Mouse (Mus musculus) left cerebral cortex, adult 8-10 months (tissue): ENCODE measurements around the gene Fabp2. TPM values are rescaled to one million over a fixed set of nuclear protein-coding genes. Genes with fewer than 3 reads are reported as not detected.
"Not testable (repeated sequence)": the region's sequence is repeated elsewhere in the genome, so short reads cannot be mapped to it uniquely, and the experiment has no call there.

Source experiments
- DNase-seq, 2 experiments: peaks; one replicate each; pipeline ENCODE4 v3.0.0; 2022; ENCODE audit warnings: low spot score in 2 of 2
- total RNA-seq, 4 experiments: library from RNA; stranded (reverse); gene quantifications; 2 replicates each; pipeline ENCODE4 v1.2.4; 2022

The Fabp2 gene
- total RNA-seq, 4 experiments from 2014 or later: not detected

DNA sequence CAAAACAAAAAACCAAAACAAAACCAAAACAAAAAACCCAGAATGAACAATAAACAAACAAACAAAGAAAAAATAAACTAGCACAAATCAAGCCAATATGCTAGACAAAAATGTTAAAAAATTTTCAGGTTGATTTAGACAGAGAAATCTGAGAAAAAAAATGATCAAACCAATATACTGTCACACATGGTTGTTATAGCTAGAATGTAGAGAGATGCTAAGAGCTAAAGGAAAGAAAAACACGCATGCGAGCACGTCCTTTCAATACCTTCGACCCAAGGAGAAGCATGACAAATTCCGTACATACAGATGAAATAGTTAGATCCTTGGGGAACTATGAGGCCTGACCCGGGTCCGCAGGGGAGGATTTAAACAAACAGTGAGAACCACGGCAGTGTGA lies 24.4 kb downstream of the Fabp2 start, which contains the start of gene Gm10959:
Gene Gm10959 (minus strand): TSS at position 101 of the 400 bp plus-strand sequence.
- no peak for DNase-seq

DNA sequence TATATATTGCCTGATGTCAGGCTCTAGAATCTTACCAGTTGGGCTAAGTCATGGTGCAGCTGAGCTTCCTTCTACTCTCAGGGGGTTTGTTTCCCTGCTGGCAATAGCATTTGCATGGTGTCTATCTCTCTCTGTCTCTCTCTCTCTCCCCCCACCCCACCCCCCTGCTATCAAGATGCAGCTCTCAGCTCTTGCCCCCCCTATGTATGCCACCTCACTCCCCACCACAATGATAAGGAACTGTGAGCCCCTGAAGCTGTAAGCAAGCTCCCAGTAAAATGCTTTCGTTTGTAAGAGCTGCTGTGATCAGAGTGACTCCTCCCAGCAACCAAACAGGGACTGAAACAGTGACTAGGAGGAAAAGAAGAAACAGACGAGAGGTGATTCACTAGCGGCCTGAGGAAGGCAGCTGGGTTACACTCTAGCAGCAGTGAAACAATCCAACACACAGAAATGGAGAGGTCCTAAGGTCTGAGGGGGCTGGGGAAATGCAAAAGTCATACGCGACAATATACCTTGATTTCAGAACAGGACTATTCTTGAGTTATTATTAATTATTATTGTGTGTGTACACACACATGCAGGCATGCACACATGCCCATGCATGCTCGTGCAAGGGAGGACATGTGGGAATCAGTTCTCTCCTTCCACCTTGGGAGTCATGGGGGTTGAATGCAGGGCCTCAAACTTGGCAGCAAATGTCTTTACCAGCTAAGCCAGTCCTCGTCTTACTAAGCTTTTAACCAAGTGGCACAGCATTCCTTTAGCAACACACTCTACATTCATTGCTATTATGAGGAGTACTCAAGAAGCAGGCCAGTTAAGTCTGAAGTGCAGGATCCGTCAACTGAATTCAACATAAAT lies 25.9 kb downstream of the Fabp2 start:
- no peak for DNase-seq

DNA sequence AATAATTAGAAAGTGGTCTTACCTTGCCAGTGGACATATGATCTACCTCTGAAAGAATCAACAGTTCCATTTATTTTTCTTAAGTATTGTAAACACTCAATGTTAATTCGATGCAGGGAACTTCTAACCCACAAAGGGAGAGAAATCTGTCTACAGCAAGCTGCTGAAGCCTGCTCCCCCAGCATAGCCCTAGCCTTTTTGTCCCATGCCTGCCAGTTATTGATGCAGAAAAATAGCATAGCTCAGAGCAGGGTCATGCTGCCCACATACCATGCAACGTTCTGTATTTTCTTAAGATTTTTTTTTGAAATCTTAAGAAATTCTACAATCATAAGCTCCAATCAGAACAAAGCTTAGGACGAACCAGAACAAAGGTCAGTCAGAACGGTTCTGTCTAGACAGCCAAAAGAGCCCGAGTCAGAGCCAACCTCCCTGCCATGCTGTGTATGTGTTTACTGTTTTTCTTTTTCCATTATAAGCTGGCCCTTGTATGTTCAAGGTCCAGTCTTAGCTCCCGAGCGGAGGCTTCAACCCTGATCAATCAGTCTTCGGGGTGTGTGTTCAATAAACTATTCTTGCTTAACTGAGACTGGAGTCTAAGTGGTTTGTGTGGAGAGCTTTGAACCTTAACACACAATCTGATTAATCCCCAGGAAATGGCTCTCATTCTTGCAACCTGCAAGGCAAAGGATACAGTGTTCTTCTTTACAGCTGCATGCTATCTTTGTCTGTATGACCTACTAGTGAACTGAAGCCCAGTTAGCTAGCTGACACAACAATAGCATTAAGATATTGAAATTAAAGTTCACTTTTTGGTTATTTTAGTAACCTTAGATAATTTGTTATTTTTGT lies 27.0 kb downstream of the Fabp2 start:
- no peak for DNase-seq

DNA sequence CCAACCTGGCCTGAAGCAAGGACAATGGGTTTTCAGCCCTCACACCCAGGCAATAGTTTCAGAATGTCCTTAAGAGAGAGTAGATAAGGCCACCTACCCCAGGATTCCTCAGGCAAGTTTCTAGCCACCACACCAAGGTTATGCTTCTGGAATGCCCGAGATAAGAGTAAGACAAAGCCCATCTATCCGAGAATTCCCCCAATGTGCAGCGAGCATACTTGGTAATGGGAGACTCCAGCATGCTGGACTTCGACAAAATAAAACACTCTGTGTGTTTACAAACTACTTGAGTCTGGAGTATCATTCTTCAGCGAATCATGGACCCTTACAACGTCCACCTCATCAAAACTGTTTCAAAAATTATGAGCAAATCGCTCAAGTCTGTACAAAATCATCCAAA lies 28.3 kb downstream of the Fabp2 start:
- no peak for DNase-seq

DNA sequence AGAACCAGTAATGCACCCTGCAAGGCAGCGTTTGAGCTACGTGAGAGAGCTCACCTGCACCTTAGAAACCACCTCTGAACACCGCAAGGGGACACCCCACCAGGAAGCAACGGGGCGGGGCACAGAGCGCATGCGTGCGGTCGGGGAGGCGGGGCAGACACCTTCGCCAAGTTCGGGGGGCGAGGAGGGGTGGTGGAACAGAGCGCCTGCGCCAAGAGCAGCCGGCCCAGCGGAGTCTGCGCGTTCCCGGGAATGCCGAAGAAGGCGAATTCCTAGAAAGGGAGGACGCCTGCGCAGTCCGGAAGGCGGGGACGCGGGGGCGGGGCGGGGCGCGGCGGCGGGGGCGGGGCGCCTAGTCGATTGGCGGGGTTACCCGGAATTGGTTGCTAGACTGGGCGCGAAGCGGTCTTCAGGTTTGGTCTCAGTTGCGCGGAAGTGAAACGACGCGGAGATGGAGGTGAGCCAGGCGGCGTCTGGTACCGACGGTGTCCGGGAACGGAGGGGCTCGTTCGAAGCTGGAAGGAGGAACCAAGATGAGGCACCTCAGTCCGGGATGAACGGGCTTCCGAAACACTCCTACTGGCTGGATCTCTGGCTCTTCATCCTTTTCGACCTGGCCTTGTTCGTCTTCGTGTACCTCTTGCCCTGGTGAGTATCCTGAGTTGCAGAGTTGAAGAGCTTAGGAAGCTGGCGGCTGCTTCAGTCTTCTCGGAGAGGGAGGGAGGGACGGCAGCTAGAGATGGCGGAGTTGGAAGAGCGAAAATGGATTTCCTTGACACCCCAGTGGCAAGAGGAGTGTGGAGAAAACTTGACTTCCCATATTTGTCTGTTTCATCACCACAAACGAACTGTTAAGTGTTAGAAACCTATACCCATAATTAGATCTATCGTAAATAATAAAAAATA lies 29.4 kb downstream of the Fabp2 start, which contains the start of gene 1810037I17Rik:
Gene 1810037I17Rik (plus strand): TSS at position 195 of the 906 bp plus-strand sequence.
- peak; percentile 90 to 96 for DNase-seq

DNA sequence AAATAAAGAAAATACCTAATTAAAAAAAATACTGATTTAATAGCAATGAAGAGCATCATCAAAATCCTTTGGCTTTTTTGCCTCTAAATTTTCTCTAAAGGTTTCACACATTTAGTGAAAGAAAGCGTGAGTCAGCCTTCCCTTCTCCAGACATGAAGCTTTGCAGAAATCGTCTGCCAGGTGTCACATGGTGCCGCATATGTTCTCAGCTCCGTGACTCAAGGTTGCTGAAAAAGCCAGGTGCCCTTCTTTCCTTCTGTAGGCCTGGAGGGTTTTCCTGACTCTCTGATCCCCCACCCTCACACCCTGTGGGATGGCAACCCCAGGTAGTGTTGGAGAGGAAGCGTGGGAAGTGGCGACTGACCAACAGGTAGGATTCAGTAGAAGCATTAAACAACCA lies 34.9 kb downstream of the Fabp2 start:
- peak in 1 of 2 experiments; percentile 63 for DNase-seq

DNA sequence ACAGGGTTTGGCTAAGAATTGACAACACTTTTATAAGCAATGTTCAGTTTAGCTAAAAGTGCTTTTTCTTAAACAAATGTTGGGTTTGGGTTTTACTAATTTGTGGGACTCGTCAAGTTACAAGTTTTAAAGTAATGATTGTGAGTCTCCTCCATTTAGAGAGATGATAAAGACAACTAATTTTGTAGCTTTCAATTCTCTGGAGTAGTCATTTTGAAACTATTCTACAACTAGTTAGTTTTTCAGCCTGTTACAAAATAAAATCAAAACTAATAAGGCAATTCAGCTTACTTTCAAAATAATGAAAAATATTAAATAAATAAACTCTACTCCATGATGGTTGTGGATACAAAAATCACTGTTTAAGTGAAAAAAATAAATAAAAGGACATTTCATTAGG lies 37.6 kb downstream of the Fabp2 start:
- no peak for DNase-seq

DNA sequence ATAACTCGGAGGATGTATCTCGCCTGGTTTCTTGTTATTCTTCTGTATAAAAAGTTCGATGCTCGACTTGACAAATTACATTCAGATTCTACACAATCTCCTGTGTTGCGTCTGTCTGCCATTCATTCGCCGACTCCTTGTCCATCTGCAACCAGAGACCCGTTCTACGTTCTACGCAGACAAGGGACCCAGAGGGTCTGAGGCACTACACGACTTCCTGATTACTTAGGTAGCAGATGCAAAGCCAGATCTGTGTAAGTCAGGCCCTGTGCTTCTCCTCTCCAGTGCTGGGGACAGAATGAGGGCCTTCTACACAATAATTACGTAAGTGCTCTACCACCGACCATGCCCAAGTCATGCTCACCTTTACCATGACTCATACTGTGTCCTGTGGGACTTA lies 42.3 kb downstream of the Fabp2 start:
- not testable (repeated sequence) for DNase-seq

DNA sequence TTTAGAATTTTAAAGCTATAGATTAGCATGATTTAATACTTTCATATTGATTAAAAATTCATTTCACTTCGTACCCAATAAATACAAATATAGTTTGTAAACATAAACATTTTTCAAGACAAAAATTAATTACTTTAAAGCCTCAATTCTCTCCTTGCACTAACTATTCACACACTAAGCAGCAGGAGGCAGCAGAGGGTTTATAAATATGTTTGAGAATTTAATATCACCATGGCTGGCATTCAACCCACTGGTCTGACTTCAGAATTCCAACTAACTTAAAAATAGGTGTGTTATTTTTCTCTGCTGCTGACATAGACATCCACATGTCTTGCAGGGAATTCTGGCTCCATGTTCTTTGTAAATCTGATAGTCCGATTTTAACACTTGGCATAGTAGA lies 44.3 kb downstream of the Fabp2 start:
- DNase-seq: no peak

DNA sequence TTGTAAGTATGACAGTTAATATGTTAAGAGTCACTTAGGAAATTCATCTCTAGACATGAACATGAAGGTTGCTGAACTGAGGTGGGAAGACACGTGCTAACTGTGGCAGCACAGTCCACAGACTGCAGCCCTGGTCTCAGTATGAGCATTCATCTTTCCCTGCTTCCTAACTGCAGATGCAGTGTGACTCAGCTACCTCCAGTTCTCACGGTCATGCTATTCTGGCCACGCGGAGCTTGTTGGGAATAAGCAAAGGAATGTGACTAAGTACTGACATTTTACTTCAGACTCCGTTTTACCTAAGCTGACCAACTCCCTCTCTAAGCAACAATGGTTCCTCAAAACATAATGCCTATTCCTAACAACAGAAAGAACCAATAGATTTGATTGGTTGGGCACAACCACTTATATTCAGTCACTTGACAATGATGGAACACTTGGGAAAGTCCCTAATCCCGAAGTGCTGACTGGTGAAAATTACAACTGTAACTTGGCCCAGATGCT lies 48.6 kb downstream of the Fabp2 start:
- no peak for DNase-seq

Other genes starting within 250 kb of the Fabp2 start
- gene Pde5a, start 166.1 kb upstream of the Fabp2 start, total RNA-seq: 10 to 100 TPM; 14.3 to 20.3 (median 16.5) TPM
- gene Gm10959, start 24.3 kb downstream of the Fabp2 start, total RNA-seq: not detected
- gene 1810037I17Rik, start 29.1 kb downstream of the Fabp2 start, total RNA-seq: 10 to 100 TPM; 51.5 to 62.1 (median 56.2) TPM
- gene Usp53, start 89.4 kb downstream of the Fabp2 start, total RNA-seq: 10 to 100 TPM; 25.4 to 31.4 (median 27.0) TPM
- gene Myoz2, start 139.9 kb downstream of the Fabp2 start, total RNA-seq: 1 to 10 TPM in 2 of 4 experiments, under 1 TPM in 2; 0.53 to 1.6 (median 1.2) TPM